Mouse (Mus musculus): ENCODE data around the gene Ankra2. TPM values are rescaled to one million over a fixed set of nuclear protein-coding genes. Genes with fewer than 3 reads are reported as not detected.

Ankra2 gene
- polyA plus RNA-seq, 1 experiment from 2014 or later = 6.6 TPM

DNA sequence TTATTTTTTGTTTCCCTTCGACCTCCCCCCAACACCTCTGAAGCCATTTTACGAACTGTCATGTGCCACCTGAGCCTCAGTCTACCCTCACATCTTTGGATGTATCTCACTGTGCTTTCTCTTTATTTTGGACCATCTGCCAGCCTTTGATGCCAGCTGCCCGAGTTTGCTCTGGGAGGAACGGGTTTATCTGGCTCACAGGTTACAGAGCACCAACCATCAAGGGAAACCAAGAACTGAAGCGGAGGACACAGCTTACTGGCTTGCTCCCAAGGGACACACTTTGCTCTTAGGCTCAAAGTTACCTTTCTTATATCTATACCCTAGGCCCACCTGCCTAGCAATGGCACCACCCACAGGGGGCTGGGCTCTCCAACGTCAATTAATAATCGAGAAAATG is 17.5 kb upstream of the Ankra2 start:
- Histone ChIP-seq H3K4me2 (ENCODE audit: low read depth, low read length) (no peak overlapping the region), H3K27me3 (ENCODE audit: control insufficient read depth, insufficient read depth, low read depth, low read length) (no peaks in the 10 kb centered on the region), H3K27ac (ENCODE audit: low read length) (no peak overlapping the region), H3K9me3 (replicated peaks; ENCODE audit: control insufficient read depth, low read length) (no peaks in the 10 kb centered on the region), H3K9ac (ENCODE audit: low read depth, low read length) (no peak overlapping the region), H3K4me1 (ENCODE audit: control insufficient read depth, low read depth, low read length) (no peaks in the 10 kb centered on the region), H3K36me3 (ENCODE audit: control insufficient read depth, insufficient read depth) (peaks cover 8% of the 10 kb centered on the region), H3K4me3 (ENCODE audit: low read depth, low read length) (no peak overlapping the region)
- ATAC-seq (ENCODE audit: low read depth) = no peak
- WGBS (ENCODE audit: insufficient replicate concordance) = 58% methylated on average over 7 of the region's 7 CpGs

GRCm38 (mm10) chr13:98249594-98249993 is 13.3 kb upstream of the Ankra2 start:
- Histone ChIP-seq H3K4me3 (ENCODE audit: low read depth, low read length) (no peak overlapping the region), H3K27ac (ENCODE audit: low read length) (no peak overlapping the region), H3K4me2 (ENCODE audit: low read depth, low read length) (no peak overlapping the region), H3K9me3 (replicated peaks; ENCODE audit: control insufficient read depth, low read length) (no peaks in the 10 kb centered on the region), H3K4me1 (ENCODE audit: control insufficient read depth, low read depth, low read length) (no peaks in the 10 kb centered on the region), H3K36me3 (ENCODE audit: control insufficient read depth, insufficient read depth) (peaks cover 22% of the 10 kb centered on the region), H3K27me3 (ENCODE audit: control insufficient read depth, insufficient read depth, low read depth, low read length) (no peaks in the 10 kb centered on the region), H3K9ac (ENCODE audit: low read depth, low read length) (no peak overlapping the region)
- ATAC-seq (ENCODE audit: low read depth) = no peak
- 80% methylated on average over 10 of the region's 10 CpGs for WGBS (ENCODE audit: insufficient replicate concordance)

- H3K36me3 ChIP-seq (ENCODE audit: control insufficient read depth, insufficient read depth) = peaks cover 34% of the 10 kb centered on the region
- WGBS (ENCODE audit: insufficient replicate concordance) = 73% methylated on average over 9 of the region's 9 CpGs
Observed at GRCm38 (mm10) chr13:98254921-98255320, 8.0 kb upstream of the Ankra2 start.

GRCm38 (mm10) chr13:98263458-98263987 is 649 bp downstream of the Ankra2 start:
- Histone ChIP-seq H3K36me3 (ENCODE audit: control insufficient read depth, insufficient read depth) (peaks cover 5% of the 10 kb centered on the region; the same call in 1 of the 2 replicates), H3K9me3 (replicated peaks; ENCODE audit: control insufficient read depth, low read length) (no peaks in the 10 kb centered on the region), H3K4me3 (ENCODE audit: low read depth, low read length) (peak overlapping the region; percentile 87), H3K4me1 (ENCODE audit: control insufficient read depth, low read depth, low read length) (peaks cover 16% of the 10 kb centered on the region), H3K9ac (ENCODE audit: low read depth, low read length) (peak overlapping the region; percentile 86), H3K27ac (ENCODE audit: low read length) (peak overlapping the region; percentile 90), H3K4me2 (ENCODE audit: low read depth, low read length) (peak overlapping the region; percentile 69), H3K27me3 (ENCODE audit: control insufficient read depth, insufficient read depth, low read depth, low read length) (no peaks in the 10 kb centered on the region)
- WGBS (ENCODE audit: insufficient replicate concordance) = under 1% methylated on average over 16 of the region's 16 CpGs
- peak; percentile 1 for ATAC-seq (ENCODE audit: low read depth)

More at GRCm38 (mm10) chr13:98254921-98255320, 8.0 kb upstream of the Ankra2 start:
- ATAC-seq (ENCODE audit: low read depth) = no peak
- Histone ChIP-seq H3K27me3 (ENCODE audit: control insufficient read depth, insufficient read depth, low read depth, low read length) (no peaks in the 10 kb centered on the region), H3K9ac (ENCODE audit: low read depth, low read length) (no peak overlapping the region), H3K4me3 (ENCODE audit: low read depth, low read length) (no peak overlapping the region), H3K9me3 (replicated peaks; ENCODE audit: control insufficient read depth, low read length) (no peaks in the 10 kb centered on the region), H3K27ac (ENCODE audit: low read length) (no peak overlapping the region), H3K4me2 (ENCODE audit: low read depth, low read length) (no peak overlapping the region), H3K4me1 (ENCODE audit: control insufficient read depth, low read depth, low read length) (no peaks in the 10 kb centered on the region)

GRCm38 (mm10) chr13:98264111-98264510 is 1.2 kb downstream of the Ankra2 start:
- ATAC-seq (ENCODE audit: low read depth) = no peak
- Histone ChIP-seq H3K9me3 (replicated peaks; ENCODE audit: control insufficient read depth, low read length) (no peaks in the 10 kb centered on the region), H3K27me3 (ENCODE audit: control insufficient read depth, insufficient read depth, low read depth, low read length) (no peaks in the 10 kb centered on the region), H3K27ac (ENCODE audit: low read length) (no peak overlapping the region), H3K9ac (ENCODE audit: low read depth, low read length) (peak overlapping the region; percentile 0; the same call in 1 of the 2 replicates), H3K4me1 (ENCODE audit: control insufficient read depth, low read depth, low read length) (peaks cover 16% of the 10 kb centered on the region), H3K36me3 (ENCODE audit: control insufficient read depth, insufficient read depth) (peaks cover 3% of the 10 kb centered on the region; the same call in 1 of the 2 replicates), H3K4me3 (ENCODE audit: low read depth, low read length) (peak overlapping the region; percentile 87), H3K4me2 (ENCODE audit: low read depth, low read length) (peak overlapping the region; percentile 69)
- 17% methylated on average over 5 of the region's 5 CpGs for WGBS (ENCODE audit: insufficient replicate concordance)

- ATAC-seq (ENCODE audit: low read depth) = no peak
- no peaks in the 10 kb centered on the region for H3K9me3 ChIP-seq (replicated peaks; ENCODE audit: control insufficient read depth, low read length)
- H3K9ac ChIP-seq (ENCODE audit: low read depth, low read length) = no peak overlapping the region
- no peaks in the 10 kb centered on the region; the same call in 1 of the 2 replicates for H3K4me1 ChIP-seq (ENCODE audit: control insufficient read depth, low read depth, low read length)
- WGBS (ENCODE audit: insufficient replicate concordance) = 74% methylated on average over 9 of the region's 9 CpGs
- no peaks in the 10 kb centered on the region for H3K27me3 ChIP-seq (ENCODE audit: control insufficient read depth, insufficient read depth, low read depth, low read length)
- H3K4me3 ChIP-seq (ENCODE audit: low read depth, low read length) = no peak overlapping the region
- no peak overlapping the region for H3K4me2 ChIP-seq (ENCODE audit: low read depth, low read length)
- no peak overlapping the region for H3K27ac ChIP-seq (ENCODE audit: low read length)
- H3K36me3 ChIP-seq (ENCODE audit: control insufficient read depth, insufficient read depth) = peaks cover 11% of the 10 kb centered on the region
Observed at GRCm38 (mm10) chr13:98274023-98274422, 11.1 kb downstream of the Ankra2 start.

DNA sequence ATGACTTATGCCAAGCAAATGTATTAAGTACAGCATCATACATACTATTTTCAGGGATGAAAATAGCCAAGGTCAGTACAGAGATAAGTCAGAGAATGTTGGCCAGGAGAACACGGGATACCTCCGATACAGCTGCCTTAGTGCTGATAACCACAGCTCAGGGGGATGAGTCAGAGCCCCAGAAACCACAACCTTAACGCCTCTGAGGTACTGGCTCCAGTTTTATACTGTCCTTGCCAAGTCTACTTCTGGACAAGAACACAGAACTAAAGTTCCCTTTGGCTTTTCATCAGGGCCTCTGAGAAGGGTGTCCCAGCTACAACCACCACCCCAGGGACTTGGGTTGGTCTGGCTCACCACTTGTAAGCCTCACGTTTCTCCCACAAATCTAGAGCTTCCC is 12.8 kb downstream of the Ankra2 start:
- WGBS (ENCODE audit: insufficient replicate concordance) = 17% methylated on average over 4 of the region's 4 CpGs
- Histone ChIP-seq H3K27ac (ENCODE audit: low read length) (no peak overlapping the region), H3K9ac (ENCODE audit: low read depth, low read length) (no peak overlapping the region), H3K9me3 (replicated peaks; ENCODE audit: control insufficient read depth, low read length) (no peaks in the 10 kb centered on the region), H3K36me3 (ENCODE audit: control insufficient read depth, insufficient read depth) (peaks cover 11% of the 10 kb centered on the region), H3K4me1 (ENCODE audit: control insufficient read depth, low read depth, low read length) (no peaks in the 10 kb centered on the region; the same call in 1 of the 2 replicates), H3K27me3 (ENCODE audit: control insufficient read depth, insufficient read depth, low read depth, low read length) (no peaks in the 10 kb centered on the region), H3K4me2 (ENCODE audit: low read depth, low read length) (no peak overlapping the region), H3K4me3 (ENCODE audit: low read depth, low read length) (no peak overlapping the region)
- peak; percentile 55; the same call in 1 of the 2 replicates for ATAC-seq (ENCODE audit: low read depth)

GRCm38 (mm10) chr13:98276253-98276652 is 13.4 kb downstream of the Ankra2 start:
- 69% methylated on average over 7 of the region's 7 CpGs for WGBS (ENCODE audit: insufficient replicate concordance)
- no peak overlapping the region for H3K4me2 ChIP-seq (ENCODE audit: low read depth, low read length)
- ATAC-seq (ENCODE audit: low read depth) = no peak

DNA sequence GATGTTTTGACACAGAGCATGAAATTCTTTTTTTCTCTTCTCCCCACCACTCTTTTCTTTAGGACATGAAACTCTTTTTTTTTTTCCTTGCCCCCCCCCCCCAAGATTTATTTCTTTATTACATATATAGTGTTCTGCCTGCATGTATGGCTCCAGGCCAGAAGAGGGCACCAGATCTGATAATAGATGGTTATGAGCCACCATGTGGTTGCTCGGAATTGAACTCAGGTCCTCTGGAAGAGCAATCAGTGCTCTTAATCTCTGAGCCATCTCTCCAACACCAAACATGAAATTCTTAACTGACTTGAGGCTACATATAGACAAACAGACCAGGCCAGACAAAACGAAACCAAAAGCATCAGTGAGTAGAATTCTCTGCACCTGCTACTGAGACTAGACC is 14.6 kb downstream of the Ankra2 start:
- Histone ChIP-seq H3K9me3 (replicated peaks; ENCODE audit: control insufficient read depth, low read length) (no peaks in the 10 kb centered on the region), H3K4me1 (ENCODE audit: control insufficient read depth, low read depth, low read length) (no peaks in the 10 kb centered on the region; the same call in 1 of the 2 replicates), H3K36me3 (ENCODE audit: control insufficient read depth, insufficient read depth) (peaks cover 4% of the 10 kb centered on the region), H3K4me2 (ENCODE audit: low read depth, low read length) (no peak overlapping the region), H3K27ac (ENCODE audit: low read length) (no peak overlapping the region), H3K9ac (ENCODE audit: low read depth, low read length) (no peak overlapping the region), H3K4me3 (ENCODE audit: low read depth, low read length) (no peak overlapping the region), H3K27me3 (ENCODE audit: control insufficient read depth, insufficient read depth, low read depth, low read length) (no peaks in the 10 kb centered on the region)
- no peak for ATAC-seq (ENCODE audit: low read depth)
- 66% methylated on average over 2 of the region's 2 CpGs for WGBS (ENCODE audit: insufficient replicate concordance)

More at GRCm38 (mm10) chr13:98276253-98276652, 13.4 kb downstream of the Ankra2 start:
- H3K9me3 ChIP-seq (replicated peaks; ENCODE audit: control insufficient read depth, low read length) = no peaks in the 10 kb centered on the region
- H3K4me1 ChIP-seq (ENCODE audit: control insufficient read depth, low read depth, low read length) = no peaks in the 10 kb centered on the region; the same call in 1 of the 2 replicates
- no peak overlapping the region for H3K27ac ChIP-seq (ENCODE audit: low read length)
- peaks cover 11% of the 10 kb centered on the region for H3K36me3 ChIP-seq (ENCODE audit: control insufficient read depth, insufficient read depth)
- H3K9ac ChIP-seq (ENCODE audit: low read depth, low read length) = no peak overlapping the region
- no peaks in the 10 kb centered on the region for H3K27me3 ChIP-seq (ENCODE audit: control insufficient read depth, insufficient read depth, low read depth, low read length)
- H3K4me3 ChIP-seq (ENCODE audit: low read depth, low read length) = no peak overlapping the region
